Mouse (Mus musculus) hindbrain, embryonic 14.5 days (tissue): Measurements from ENCODE around the gene Clns1a. TPM values are rescaled to one million over a fixed set of nuclear protein-coding genes. Genes with fewer than 3 reads are reported as not detected.

Source experiments
- ATAC-seq: fragments of 200-750 bp; cut with Nextera tagmentation; 2 replicates; pipeline ENCODE4 v1.8.0; 2017; ENCODE audit warnings: moderate number of reproducible peaks, mild to moderate bottlenecking, moderate TSS enrichment, moderate library complexity; ENCODE audit not compliant: low FRiP score
- DNase-seq: peaks from one replicate; pipeline ENCODE4 v3.0.0-alpha.2; 2015; ENCODE audit warnings: low spot score
- H3K27ac ChIP-seq: fragments of 300-500 bp; sonication (generic); 2 replicates; pipeline ENCODE4 v1.5.1; 2014; ENCODE audit warnings: mild to moderate bottlenecking, moderate library complexity
- H3K27me3 ChIP-seq: fragments of 300-500 bp; sonication (generic); 2 replicates; pipeline ENCODE4 v1.6.1; 2014; ENCODE audit warnings: mild to moderate bottlenecking, low read length, mixed read lengths; ENCODE audit not compliant: control insufficient read depth, insufficient read depth
- H3K36me3 ChIP-seq: fragments of 300-500 bp; sonication (generic); replicated peaks from 2 replicates; pipeline ENCODE4 v1.6.1; 2014; ENCODE audit not compliant: control insufficient read depth, insufficient read depth
- H3K4me1 ChIP-seq: fragments of 300-500 bp; sonication (generic); replicated peaks from 2 replicates; pipeline ENCODE4 v1.6.1; 2014; ENCODE audit warnings: antibody characterized with exemption, low read length, mixed read lengths; ENCODE audit not compliant: control insufficient read depth, insufficient read depth
- H3K4me2 ChIP-seq: fragments of 300-500 bp; sonication (generic); replicated peaks from 2 replicates; pipeline ENCODE4 v1.6.1; 2014; ENCODE audit warnings: mild to moderate bottlenecking, moderate library complexity
- H3K4me3 ChIP-seq: fragments of 300-500 bp; sonication (generic); replicated peaks from 2 replicates; pipeline ENCODE4 v1.5.1; 2014; ENCODE audit warnings: mild to moderate bottlenecking, low read length
- H3K9ac ChIP-seq: fragments of 300-500 bp; sonication (generic); 2 replicates; pipeline ENCODE4 v1.6.1; 2014
- H3K9me3 ChIP-seq: fragments of 300-500 bp; sonication (generic); 2 replicates; pipeline ENCODE4 v1.6.1; 2016; ENCODE audit warnings: low read length; ENCODE audit not compliant: control insufficient read depth
- WGBS: fragments of 180-500 bp; shearing (Covaris S2); extraction: QIAGEN DNeasy Blood & Tissue Kit; methylation state at CpG from one replicate; pipeline ENCODE4 v1.1.7; 2014; 5-methylcytosine and 5-hydroxymethylcytosine counted together
- polyA plus RNA-seq: library from polyadenylated mRNA; unstranded; fragments of >200 nt; fragmentation: Nextera tagmentation; extraction: Ambion mirVana; gene quantifications from 2 replicates; pipeline ENCODE4 v1.2.1, GENCODE M21; 2014

Clns1a gene
- polyA plus RNA-seq, 1 experiment from 2014 or later: 189 TPM

DNA sequence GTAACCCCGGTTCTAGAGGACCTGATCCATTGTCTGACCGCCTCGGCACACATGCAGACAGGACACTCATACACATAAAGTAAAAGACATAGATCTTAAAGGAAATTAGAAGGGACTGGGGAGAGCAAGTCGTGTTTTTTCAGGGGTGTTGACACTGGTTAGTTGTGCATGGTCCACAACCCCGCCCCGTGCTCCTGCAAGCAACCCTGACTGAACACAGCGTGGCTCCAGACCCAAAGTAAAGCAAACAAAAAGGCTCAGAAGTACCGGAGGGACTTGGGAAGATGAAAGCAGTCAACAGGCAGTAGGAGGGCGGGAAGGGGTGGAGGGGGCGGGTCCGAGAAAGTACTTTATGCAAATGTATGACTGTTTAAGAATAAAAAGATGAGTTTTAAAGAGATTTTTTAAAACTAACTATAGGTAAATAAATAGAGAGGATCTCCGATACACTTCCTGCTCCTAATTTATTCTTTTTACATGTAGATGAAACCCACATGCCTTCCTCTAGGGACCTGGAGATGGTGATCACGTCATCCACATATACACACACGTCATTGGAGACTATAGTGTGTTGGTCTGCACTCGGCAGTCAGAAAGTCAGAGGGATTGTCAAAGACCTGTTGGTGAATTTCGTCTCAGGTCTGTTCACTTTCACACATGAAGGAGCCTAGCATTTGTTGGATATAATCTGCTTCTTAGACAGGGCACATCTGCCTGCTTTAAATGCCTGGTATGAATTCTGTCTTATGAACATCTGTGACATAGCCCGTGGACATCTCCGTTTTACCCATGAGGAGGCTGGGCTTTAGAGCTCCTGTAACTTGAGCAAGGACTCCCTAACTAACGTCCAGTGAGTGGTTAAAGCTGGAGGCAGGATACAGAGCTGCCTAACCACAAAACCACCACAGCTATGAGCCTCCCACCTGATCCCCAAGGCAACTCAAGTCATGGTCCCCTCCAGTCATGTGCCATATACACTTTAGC, 53.1 kb downstream of the Clns1a start:
- Histone ChIP-seq H3K4me2 (peak overlapping the region; percentile 25; the same call in 1 of the 2 replicates), H3K9ac (no peak overlapping the region), H3K9me3 (no peaks in the 10 kb centered on the region), H3K36me3 (no peaks in the 10 kb centered on the region), H3K27ac (no peak overlapping the region), H3K4me3 (no peak overlapping the region), H3K27me3 (no peaks in the 10 kb centered on the region), H3K4me1 (no peaks in the 10 kb centered on the region)
- ATAC-seq (no peak), DNase-seq (no peak)
- WGBS: 24% methylated on average over 19 of the region's 19 CpGs

- H3K36me3 ChIP-seq: no peaks in the 10 kb centered on the region
- ATAC-seq (peak; percentile 91), DNase-seq (peak; percentile 61)
- H3K4me3 ChIP-seq: no peak overlapping the region
- no peaks in the 10 kb centered on the region for H3K27me3 ChIP-seq
- 27% methylated on average over 18 of the region's 18 CpGs for WGBS
- H3K4me2 ChIP-seq: peak overlapping the region; percentile 43
- H3K9me3 ChIP-seq: no peaks in the 10 kb centered on the region
- peak overlapping the region; percentile 54 for H3K9ac ChIP-seq
- peaks cover 11% of the 10 kb centered on the region; the same call in 1 of the 2 replicates for H3K4me1 ChIP-seq
- H3K27ac ChIP-seq: peak overlapping the region; percentile 69
These were observed 60.8 kb downstream of the Clns1a start for GRCm38 (mm10) chr7:97756967-97757881.

DNA sequence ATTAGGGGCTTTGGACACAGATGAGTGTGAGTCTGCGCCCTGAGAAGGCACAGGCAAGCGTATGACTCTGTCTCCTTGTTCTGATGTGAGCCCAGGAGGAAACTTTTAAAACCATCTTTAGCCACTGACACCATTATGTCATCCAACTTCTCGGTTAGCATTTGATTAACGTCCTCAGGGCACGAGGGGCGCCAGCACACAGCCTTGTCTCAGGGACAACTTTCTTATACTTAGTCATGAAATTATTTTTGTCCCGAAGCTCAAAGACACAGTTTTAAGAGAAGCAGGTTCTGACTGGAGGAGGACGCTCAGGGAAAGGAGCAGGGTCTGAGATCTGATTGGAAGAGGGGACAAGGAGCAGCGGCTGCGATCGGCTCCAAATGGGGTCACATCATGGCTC, 68.2 kb downstream of the Clns1a start:
- Histone ChIP-seq H3K36me3 (no peaks in the 10 kb centered on the region), H3K27me3 (no peaks in the 10 kb centered on the region), H3K4me1 (no peaks in the 10 kb centered on the region), H3K9me3 (no peaks in the 10 kb centered on the region), H3K4me3 (no peak overlapping the region), H3K4me2 (no peak overlapping the region), H3K9ac (no peak overlapping the region), H3K27ac (no peak overlapping the region)
- DNase-seq (no peak), ATAC-seq (no peak)
- 86% methylated on average over 11 of the region's 11 CpGs for WGBS

- H3K4me3 ChIP-seq: no peak overlapping the region
- no peak overlapping the region for H3K9ac ChIP-seq
- H3K27me3 ChIP-seq: no peaks in the 10 kb centered on the region
- DNase-seq (no peak), ATAC-seq (no peak)
- 93% methylated on average over 21 of the region's 21 CpGs for WGBS
- no peaks in the 10 kb centered on the region for H3K4me1 ChIP-seq
- no peak overlapping the region for H3K27ac ChIP-seq
- H3K4me2 ChIP-seq: no peak overlapping the region
- H3K36me3 ChIP-seq: no peaks in the 10 kb centered on the region
- H3K9me3 ChIP-seq: no peaks in the 10 kb centered on the region
These were observed 68.9 kb downstream of the Clns1a start for GRCm38 (mm10) chr7:97765181-97765962.

GRCm38 (mm10) chr7:97765963-97766347, 69.5 kb downstream of the Clns1a start:
- Histone ChIP-seq H3K27me3 (no peaks in the 10 kb centered on the region), H3K9ac (no peak overlapping the region), H3K36me3 (no peaks in the 10 kb centered on the region), H3K4me3 (no peak overlapping the region), H3K27ac (no peak overlapping the region), H3K9me3 (no peaks in the 10 kb centered on the region), H3K4me1 (no peaks in the 10 kb centered on the region), H3K4me2 (no peak overlapping the region)
- 81% methylated on average over 5 of the region's 5 CpGs for WGBS
- ATAC-seq: no peak
- no peak for DNase-seq

- no peak overlapping the region for H3K27ac ChIP-seq
- 79% methylated on average over 9 of the region's 9 CpGs for WGBS
- H3K36me3 ChIP-seq: no peaks in the 10 kb centered on the region
- no peaks in the 10 kb centered on the region for H3K4me1 ChIP-seq
- H3K4me2 ChIP-seq: no peak overlapping the region
- H3K27me3 ChIP-seq: no peaks in the 10 kb centered on the region
- ATAC-seq (no peak), DNase-seq (no peak)
- no peak overlapping the region for H3K4me3 ChIP-seq
- H3K9ac ChIP-seq: no peak overlapping the region
- H3K9me3 ChIP-seq: no peaks in the 10 kb centered on the region
These were observed 70.2 kb downstream of the Clns1a start for GRCm38 (mm10) chr7:97766406-97767166.

DNA sequence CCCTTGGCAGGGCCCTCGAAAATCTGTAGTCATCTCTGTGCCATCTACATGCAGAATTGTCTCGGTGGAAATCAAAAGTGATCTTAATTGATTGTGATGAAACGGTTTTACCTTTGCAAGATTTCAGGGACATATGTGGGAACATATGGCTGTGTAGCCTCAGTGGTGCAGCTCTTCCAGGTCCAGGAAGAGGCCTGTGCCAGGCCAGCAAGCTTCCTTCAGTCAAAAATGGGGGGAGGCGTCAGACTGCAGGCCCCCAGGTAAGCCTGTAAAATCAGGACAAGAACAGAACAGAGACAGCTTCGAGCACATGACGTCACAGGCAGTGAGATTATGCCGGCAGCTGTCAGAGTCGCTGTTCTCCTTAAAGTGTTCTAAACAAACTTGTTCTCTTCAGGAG, 71.4 kb downstream of the Clns1a start:
- WGBS: 82% methylated on average over 8 of the region's 8 CpGs
- Histone ChIP-seq H3K27ac (no peak overlapping the region), H3K36me3 (no peaks in the 10 kb centered on the region), H3K27me3 (no peaks in the 10 kb centered on the region), H3K4me2 (no peak overlapping the region), H3K9me3 (no peaks in the 10 kb centered on the region), H3K9ac (no peak overlapping the region), H3K4me3 (no peak overlapping the region), H3K4me1 (no peaks in the 10 kb centered on the region)
- ATAC-seq (no peak), DNase-seq (no peak)

- Histone ChIP-seq H3K9me3 (no peaks in the 10 kb centered on the region), H3K36me3 (no peaks in the 10 kb centered on the region), H3K27ac (no peak overlapping the region), H3K4me3 (no peak overlapping the region), H3K4me2 (no peak overlapping the region), H3K4me1 (no peaks in the 10 kb centered on the region), H3K27me3 (no peaks in the 10 kb centered on the region), H3K9ac (no peak overlapping the region)
- DNase-seq: no peak
- WGBS: 76% methylated on average over 4 of the region's 4 CpGs
- no peak for ATAC-seq
These were observed 72.6 kb downstream of the Clns1a start for GRCm38 (mm10) chr7:97769020-97769419.
